Mouse (Mus musculus) forebrain, embryonic 15.5 days (tissue): ENCODE results near the gene Myo5c. TPM values are rescaled to one million over a fixed set of nuclear protein-coding genes. Genes with fewer than 3 reads are reported as not detected.

Experiments
- ATAC-seq: fragments of 200-750 bp; cut with Nextera tagmentation; replicated peaks from 2 replicates; pipeline ENCODE4 v1.8.0; 2017; ENCODE audit warnings: mild to moderate bottlenecking, moderate TSS enrichment, moderate library complexity
- H3K27ac ChIP-seq: fragments of 300-500 bp; sonication (generic); replicated peaks from 2 replicates; pipeline ENCODE4 v1.5.1; 2015; ENCODE audit warnings: mild to moderate bottlenecking, inconsistent platforms
- H3K27me3 ChIP-seq: fragments of 300-500 bp; sonication (generic); 2 replicates; pipeline ENCODE4 v1.6.1; 2015; ENCODE audit warnings: inconsistent platforms
- H3K36me3 ChIP-seq: fragments of 300-500 bp; sonication (generic); 2 replicates; pipeline ENCODE4 v1.6.1; 2015; ENCODE audit warnings: mild to moderate bottlenecking, inconsistent platforms
- H3K4me1 ChIP-seq: fragments of 300-500 bp; sonication (generic); 2 replicates; pipeline ENCODE4 v1.6.1; 2015; ENCODE audit warnings: inconsistent platforms
- H3K4me2 ChIP-seq: fragments of 300-500 bp; sonication (generic); replicated peaks from 2 replicates; pipeline ENCODE4 v1.6.1; 2015; ENCODE audit warnings: mild to moderate bottlenecking, inconsistent platforms
- H3K4me3 ChIP-seq: fragments of 300-500 bp; sonication (generic); 2 replicates; pipeline ENCODE4 v1.5.1; 2015; ENCODE audit warnings: mild to moderate bottlenecking, inconsistent platforms
- H3K9ac ChIP-seq: fragments of 300-500 bp; sonication (generic); replicated peaks from 2 replicates; pipeline ENCODE4 v1.6.1; 2015; ENCODE audit warnings: mild to moderate bottlenecking, inconsistent platforms
- H3K9me3 ChIP-seq: fragments of 300-500 bp; sonication (generic); 2 replicates; pipeline ENCODE4 v1.6.1; 2016; ENCODE audit warnings: inconsistent platforms
- whole genome bisulfite sequencing: fragments of 180-500 bp; shearing (Covaris S2); methylation state at CpG from one replicate; pipeline ENCODE4 v1.1.7; 2015; ENCODE audit warnings: mixed read lengths; 5-methylcytosine and 5-hydroxymethylcytosine counted together
- polyA plus RNA-seq: library from polyadenylated mRNA; unstranded; fragments of >200 nt; fragmentation: Nextera tagmentation; extraction: Ambion mirVana; gene quantifications from 2 replicates; pipeline ENCODE4 v1.2.1, GENCODE M21; 2015

Gene Myo5c
- polyA plus RNA-seq, 1 experiment from 2014 or later: 0.31 TPM

- 71% methylated on average over 10 of the region's 10 CpGs for WGBS
- H3K27me3 ChIP-seq: no peaks in the 10 kb centered on the region
These were observed 10.2 kb upstream of the Myo5c start for GRCm38 (mm10) chr9:75221420-75222287.

GRCm38 (mm10) chr9:75232860-75233259 lies 1.0 kb downstream of the Myo5c start:
- Histone ChIP-seq H3K4me3 (no peak overlapping the region), H3K9me3 (no peaks in the 10 kb centered on the region), H3K36me3 (no peaks in the 10 kb centered on the region), H3K4me1 (peaks cover 9% of the 10 kb centered on the region), H3K27me3 (peaks cover 11% of the 10 kb centered on the region; the same call in 1 of the 2 replicates), H3K27ac (no peak overlapping the region), H3K9ac (no peak overlapping the region), H3K4me2 (no peak overlapping the region)
- 14% methylated on average over 8 of the region's 8 CpGs for WGBS
- ATAC-seq: no peak

More at GRCm38 (mm10) chr9:75221420-75222287, 10.2 kb upstream of the Myo5c start:
- no peaks in the 10 kb centered on the region for H3K4me1 ChIP-seq
- H3K4me3 ChIP-seq: no peak overlapping the region
- no peak overlapping the region for H3K27ac ChIP-seq
- peaks cover 30% of the 10 kb centered on the region for H3K36me3 ChIP-seq
- ATAC-seq: 0 out of 2 replicates have a peak, but pooled peaks have one; percentile 38
- H3K4me2 ChIP-seq: no peak overlapping the region
- H3K9me3 ChIP-seq: no peaks in the 10 kb centered on the region
- no peak overlapping the region for H3K9ac ChIP-seq

- 36% methylated on average over 7 of the region's 7 CpGs for WGBS
- peaks cover 9% of the 10 kb centered on the region for H3K4me1 ChIP-seq
- H3K9ac ChIP-seq: no peak overlapping the region
- ATAC-seq: no peak
- H3K27me3 ChIP-seq: peaks cover 11% of the 10 kb centered on the region; the same call in 1 of the 2 replicates
- H3K9me3 ChIP-seq: no peaks in the 10 kb centered on the region
- H3K4me3 ChIP-seq: no peak overlapping the region
- H3K4me2 ChIP-seq: no peak overlapping the region
- no peak overlapping the region for H3K27ac ChIP-seq
- no peaks in the 10 kb centered on the region for H3K36me3 ChIP-seq
These were observed 2.5 kb downstream of the Myo5c start for GRCm38 (mm10) chr9:75234271-75234741.

- 76% methylated on average over 12 of the region's 12 CpGs for WGBS
- no peak overlapping the region for H3K27ac ChIP-seq
- H3K9me3 ChIP-seq: no peaks in the 10 kb centered on the region
- peaks cover 11% of the 10 kb centered on the region; the same call in 1 of the 2 replicates for H3K27me3 ChIP-seq
- peaks cover 9% of the 10 kb centered on the region for H3K4me1 ChIP-seq
- no peaks in the 10 kb centered on the region for H3K36me3 ChIP-seq
- H3K9ac ChIP-seq: no peak overlapping the region
- no peak for ATAC-seq
- H3K4me3 ChIP-seq: no peak overlapping the region
- H3K4me2 ChIP-seq: no peak overlapping the region
These were observed 3.3 kb downstream of the Myo5c start for GRCm38 (mm10) chr9:75234983-75235627.

GRCm38 (mm10) chr9:75235696-75236095 lies 3.9 kb downstream of the Myo5c start:
- Histone ChIP-seq H3K4me2 (no peak overlapping the region), H3K4me3 (no peak overlapping the region), H3K27ac (no peak overlapping the region), H3K9ac (no peak overlapping the region), H3K27me3 (peaks cover 11% of the 10 kb centered on the region; the same call in 1 of the 2 replicates), H3K9me3 (no peaks in the 10 kb centered on the region), H3K4me1 (peaks cover 9% of the 10 kb centered on the region), H3K36me3 (no peaks in the 10 kb centered on the region)
- no peak for ATAC-seq
- 66% methylated on average over 2 of the region's 2 CpGs for whole genome bisulfite sequencing

GRCm38 (mm10) chr9:75236416-75237308 lies 4.8 kb downstream of the Myo5c start:
- Histone ChIP-seq H3K4me3 (no peak overlapping the region), H3K9me3 (no peaks in the 10 kb centered on the region), H3K36me3 (no peaks in the 10 kb centered on the region), H3K4me1 (peaks cover 9% of the 10 kb centered on the region), H3K9ac (no peak overlapping the region), H3K27me3 (peaks cover 6% of the 10 kb centered on the region; the same call in 1 of the 2 replicates), H3K4me2 (no peak overlapping the region), H3K27ac (no peak overlapping the region)
- no peak for ATAC-seq
- 90% methylated on average over 12 of the region's 12 CpGs for WGBS

GRCm38 (mm10) chr9:75238179-75238578 lies 6.4 kb downstream of the Myo5c start:
- no peaks in the 10 kb centered on the region for H3K9me3 ChIP-seq
- H3K4me2 ChIP-seq: no peak overlapping the region
- no peak for ATAC-seq
- no peak overlapping the region for H3K9ac ChIP-seq
- H3K4me3 ChIP-seq: no peak overlapping the region
- no peaks in the 10 kb centered on the region for H3K4me1 ChIP-seq
- peaks cover 2% of the 10 kb centered on the region; the same call in 1 of the 2 replicates for H3K27me3 ChIP-seq
- no peak overlapping the region for H3K27ac ChIP-seq
- H3K36me3 ChIP-seq: no peaks in the 10 kb centered on the region
- WGBS: 83% methylated on average over 3 of the region's 3 CpGs

GRCm38 (mm10) chr9:75243052-75243451 lies 11.2 kb downstream of the Myo5c start:
- Histone ChIP-seq H3K4me3 (no peak overlapping the region), H3K9ac (no peak overlapping the region), H3K4me1 (peaks cover 6% of the 10 kb centered on the region), H3K4me2 (no peak overlapping the region), H3K36me3 (no peaks in the 10 kb centered on the region), H3K9me3 (no peaks in the 10 kb centered on the region), H3K27ac (no peak overlapping the region), H3K27me3 (no peaks in the 10 kb centered on the region)
- WGBS: 87% methylated on average over 6 of the region's 6 CpGs
- no peak for ATAC-seq

- H3K9ac ChIP-seq: no peak overlapping the region
- H3K27me3 ChIP-seq: no peaks in the 10 kb centered on the region
- no peaks in the 10 kb centered on the region for H3K9me3 ChIP-seq
- H3K36me3 ChIP-seq: no peaks in the 10 kb centered on the region
- peak; percentile 38; the same call in 1 of the 2 replicates for ATAC-seq
- H3K27ac ChIP-seq: no peak overlapping the region
- no peak overlapping the region for H3K4me3 ChIP-seq
- 16% methylated on average over 5 of the region's 5 CpGs for WGBS
- peaks cover 6% of the 10 kb centered on the region for H3K4me1 ChIP-seq
- H3K4me2 ChIP-seq: no peak overlapping the region
These were observed 12.0 kb downstream of the Myo5c start for GRCm38 (mm10) chr9:75243730-75244406.

GRCm38 (mm10) chr9:75244527-75244926 lies 12.7 kb downstream of the Myo5c start:
- ATAC-seq: no peak
- WGBS: 89% methylated on average over 4 of the region's 4 CpGs
- Histone ChIP-seq H3K4me2 (no peak overlapping the region), H3K4me3 (no peak overlapping the region), H3K27me3 (no peaks in the 10 kb centered on the region), H3K36me3 (no peaks in the 10 kb centered on the region), H3K9ac (no peak overlapping the region), H3K9me3 (no peaks in the 10 kb centered on the region), H3K27ac (no peak overlapping the region), H3K4me1 (peaks cover 6% of the 10 kb centered on the region)
